Mouse (Mus musculus) CD4-positive, CD25-positive, alpha-beta regulatory T cell, adult 2 months (primary cell): Measurements from ENCODE around the gene Ctnna3.

Experiments
- DNase-seq: peaks from one replicate; pipeline ENCODE4 v3.0.0-alpha.2; 2012; ENCODE audit warnings: low read depth, low spot score

The Ctnna3 gene

DNA sequence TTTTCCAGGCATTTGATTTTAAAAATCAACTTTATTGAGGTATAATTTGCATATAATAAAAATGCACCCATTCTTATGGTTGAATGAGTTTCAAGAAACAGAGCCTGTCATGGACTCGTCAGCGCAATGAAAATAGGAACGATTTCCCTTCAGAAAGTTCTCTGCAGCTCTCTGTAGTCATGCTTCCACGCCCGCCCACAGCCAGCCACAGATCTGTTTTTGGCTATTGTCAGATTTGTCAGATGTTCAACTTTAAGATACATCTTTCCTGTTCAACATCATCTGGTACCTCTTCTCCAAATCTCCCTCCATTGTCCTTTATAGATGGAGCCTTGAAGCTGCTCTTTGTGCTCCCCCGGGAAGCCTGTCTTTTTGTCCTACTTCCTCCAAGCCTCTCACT, 280.3 kb downstream of the Ctnna3 start:
- DNase-seq: no peak

DNA sequence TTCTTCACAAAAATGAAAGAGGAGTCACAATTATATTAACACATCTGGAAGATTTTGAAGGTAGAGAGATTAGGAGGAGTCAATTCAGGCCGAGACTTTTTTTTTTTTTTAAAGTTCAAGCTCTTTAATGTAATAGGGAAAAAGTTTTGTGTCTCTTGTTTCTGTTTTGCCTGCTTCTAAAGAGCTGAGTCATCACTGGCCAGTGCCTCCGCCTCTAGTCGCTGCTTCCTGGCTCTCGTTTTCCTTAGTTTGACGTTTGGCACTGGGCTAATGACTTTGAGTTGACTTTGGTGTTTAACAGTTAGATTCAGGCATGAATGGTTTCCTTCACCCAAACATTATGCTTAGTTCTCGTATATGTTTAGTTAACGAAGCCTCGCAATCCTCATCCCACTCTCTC, 282.6 kb downstream of the Ctnna3 start:
- no peak for DNase-seq

DNA sequence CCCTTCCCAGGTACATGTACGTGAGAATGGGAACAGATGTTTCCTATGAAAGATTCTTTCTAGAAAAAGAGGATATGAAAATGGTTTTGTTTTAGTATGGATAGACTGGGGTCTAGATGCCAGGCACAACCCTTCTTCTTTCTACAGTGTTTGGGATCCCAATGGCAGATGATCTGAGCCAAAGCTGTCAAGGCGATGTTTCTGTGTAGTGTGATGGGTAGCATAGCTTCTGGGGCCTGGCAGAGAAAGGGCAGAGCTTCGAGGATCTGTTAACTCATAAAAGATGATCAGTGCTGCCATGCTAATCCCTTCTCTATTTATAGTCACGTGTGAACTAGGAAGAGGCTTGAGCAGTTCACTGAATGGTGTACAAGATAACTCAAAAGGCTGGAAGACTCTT, 284.3 kb downstream of the Ctnna3 start:
- no peak for DNase-seq

DNA sequence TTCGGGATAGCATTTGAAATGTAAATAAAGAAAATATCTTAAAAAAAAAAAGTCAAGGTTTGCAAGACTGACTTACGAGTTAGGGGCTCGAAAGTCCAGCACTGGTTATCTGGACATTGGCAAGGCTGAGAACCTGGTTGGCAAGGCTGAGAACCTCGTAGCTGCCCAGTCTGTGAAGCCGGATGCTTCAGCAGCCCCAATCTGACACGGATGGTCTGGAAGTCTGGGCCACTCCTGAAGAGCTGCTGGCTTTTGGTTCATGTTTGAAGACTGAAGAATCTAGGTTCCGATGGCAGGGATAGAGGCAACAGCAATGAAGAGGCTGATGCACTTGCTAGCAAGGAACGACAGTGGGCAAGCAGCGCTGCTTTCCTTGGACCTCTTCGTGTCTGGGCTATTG, 339.0 kb downstream of the Ctnna3 start:
- no peak for DNase-seq

DNA sequence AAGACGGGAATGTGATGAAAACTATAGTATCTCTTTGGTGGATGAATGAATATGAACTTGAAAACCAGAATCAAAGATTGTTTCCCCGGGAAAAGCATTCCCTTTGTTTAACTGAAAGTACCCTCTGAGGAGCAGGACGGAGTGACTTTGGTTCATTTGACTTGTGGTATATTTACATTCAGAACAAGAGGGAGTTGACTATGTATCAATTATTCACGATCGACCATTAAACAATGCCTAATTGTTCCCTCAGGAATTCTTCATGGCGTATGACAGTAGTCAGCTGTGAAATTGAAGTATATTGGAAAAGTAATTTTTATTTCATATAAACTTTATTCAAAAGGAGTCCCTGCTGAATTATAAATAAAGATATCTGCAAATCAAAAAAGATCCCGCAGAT, 341.8 kb downstream of the Ctnna3 start:
- DNase-seq: no peak

DNA sequence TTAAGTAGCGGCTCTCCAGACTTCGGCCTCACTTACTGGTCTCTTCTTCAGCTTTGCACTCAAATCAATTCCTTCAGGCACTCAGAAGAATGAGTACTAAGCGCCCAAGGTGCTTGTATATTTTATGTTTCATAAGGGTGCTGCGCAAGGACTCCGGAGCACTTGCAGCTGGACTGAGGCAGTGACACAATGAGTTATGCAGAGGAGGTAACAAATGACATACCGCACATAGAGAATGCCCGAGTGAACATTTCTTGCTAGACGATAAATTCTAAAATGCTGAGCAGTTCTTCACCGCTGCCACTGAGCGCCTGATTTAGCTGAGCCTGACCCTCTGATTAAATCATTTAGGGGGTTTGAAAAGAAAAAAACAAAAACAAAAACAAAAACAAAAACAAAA, 342.2 kb downstream of the Ctnna3 start:
- no peak for DNase-seq

DNA sequence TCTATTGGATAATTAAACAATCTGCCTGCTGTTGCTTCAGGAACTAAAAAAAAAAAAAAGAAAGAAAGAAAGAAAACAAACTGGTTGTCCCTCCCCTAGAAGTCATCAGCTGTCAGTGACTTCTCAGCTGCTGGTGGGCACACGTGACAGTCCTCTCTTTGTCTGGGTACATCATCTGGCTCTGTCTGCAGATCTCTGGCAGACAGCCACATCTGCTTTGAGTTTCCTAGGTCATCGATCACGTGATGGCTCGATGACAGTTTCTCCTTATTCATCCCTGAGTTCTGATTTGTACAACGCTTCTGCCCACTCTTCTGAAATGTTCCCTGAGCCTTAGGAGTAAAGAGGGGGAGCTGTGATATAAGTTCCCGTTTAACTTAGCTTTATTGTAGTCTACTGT, 352.1 kb downstream of the Ctnna3 start:
- no peak for DNase-seq

DNA sequence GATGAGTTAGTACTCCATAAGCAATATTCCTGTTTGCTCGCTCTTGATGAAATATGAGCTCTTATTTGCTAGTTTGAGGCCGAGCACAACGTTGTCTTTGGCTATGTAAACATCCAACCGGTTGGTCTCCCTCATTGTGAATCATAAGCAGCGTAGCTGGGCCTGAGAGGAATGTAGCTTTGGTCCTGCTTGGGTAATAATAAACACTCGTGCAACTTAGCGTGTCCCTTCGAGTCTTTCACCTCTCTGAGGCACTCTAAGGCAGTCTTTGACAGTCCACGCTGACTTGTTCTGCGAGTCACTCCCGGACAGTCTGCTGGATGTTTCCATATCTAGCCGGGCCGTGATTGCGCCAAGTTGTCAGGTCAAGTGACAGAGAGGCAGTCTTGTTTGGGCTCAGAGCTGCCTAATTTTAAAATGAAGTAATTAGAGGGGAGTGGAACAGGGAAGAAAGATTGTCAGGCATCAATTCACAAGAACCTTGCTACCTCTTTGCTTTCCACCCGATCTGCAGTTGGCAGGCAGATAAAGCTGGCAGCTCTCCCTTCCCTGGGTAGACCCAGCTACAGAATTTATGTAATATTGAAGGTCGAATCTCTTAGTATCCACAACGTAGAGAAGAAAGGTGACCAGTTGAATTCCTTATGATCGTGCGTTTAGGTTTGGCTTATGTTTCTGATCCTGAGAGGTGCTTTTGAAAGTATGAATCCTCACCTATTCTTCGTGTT, 355.1 kb downstream of the Ctnna3 start:
- no peak for DNase-seq

DNA sequence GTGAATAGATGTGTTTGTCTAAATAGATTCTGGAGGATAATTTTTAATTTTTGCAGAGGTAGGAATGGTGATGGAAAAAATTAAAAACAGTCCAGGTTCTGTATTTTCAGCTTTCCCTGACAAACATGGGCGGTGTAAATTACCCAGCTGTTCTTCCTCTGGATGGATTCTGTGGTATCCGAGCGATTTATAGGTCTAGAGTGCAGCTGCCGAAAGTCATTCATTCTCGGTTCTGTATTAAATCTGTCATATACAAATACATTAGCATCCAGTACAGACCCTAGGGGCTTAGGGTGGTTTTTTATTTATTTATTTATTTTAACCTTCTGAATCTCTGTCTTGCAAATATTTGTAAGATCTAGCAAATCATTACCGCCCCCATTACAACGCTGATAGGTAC, 356.5 kb downstream of the Ctnna3 start:
- DNase-seq: no peak

DNA sequence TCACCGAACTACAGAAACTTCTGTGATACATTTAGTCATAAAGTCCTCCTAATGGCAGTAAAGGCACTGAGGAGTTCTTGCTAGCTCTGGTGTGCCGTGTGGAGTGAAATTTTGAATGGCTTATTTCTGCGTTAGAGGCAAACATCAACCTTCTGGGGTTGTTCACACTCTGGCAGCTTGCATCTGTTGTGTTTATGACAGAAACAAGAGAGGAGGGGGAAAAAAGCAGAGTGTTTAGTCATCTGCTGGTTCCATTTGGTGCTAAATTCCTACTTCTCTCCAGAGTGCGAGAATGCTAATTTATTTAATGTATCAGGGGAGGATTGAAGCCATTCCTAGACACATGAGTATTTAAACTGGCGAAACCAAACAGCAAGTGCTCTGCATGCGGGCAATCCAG, 374.0 kb downstream of the Ctnna3 start:
- no peak for DNase-seq

DNA sequence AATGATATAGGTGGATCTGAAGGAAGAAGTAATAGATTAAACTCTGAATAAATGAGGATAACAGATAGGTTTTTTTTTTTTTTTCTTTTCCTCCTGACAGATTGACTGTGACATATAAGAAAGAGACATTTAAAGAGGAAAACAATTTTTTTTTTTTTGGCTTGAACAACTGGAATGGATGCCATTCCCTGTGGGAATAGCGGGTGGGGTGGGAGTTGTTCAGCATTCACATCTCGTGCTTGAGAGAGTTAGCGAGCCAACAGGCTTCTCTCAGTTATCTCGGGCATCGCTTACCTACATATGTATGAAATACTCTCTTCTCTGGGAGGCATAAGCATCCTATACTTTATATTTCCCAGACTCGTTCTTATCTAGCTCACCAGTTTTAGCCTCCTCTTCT, 375.7 kb downstream of the Ctnna3 start:
- no peak for DNase-seq

DNA sequence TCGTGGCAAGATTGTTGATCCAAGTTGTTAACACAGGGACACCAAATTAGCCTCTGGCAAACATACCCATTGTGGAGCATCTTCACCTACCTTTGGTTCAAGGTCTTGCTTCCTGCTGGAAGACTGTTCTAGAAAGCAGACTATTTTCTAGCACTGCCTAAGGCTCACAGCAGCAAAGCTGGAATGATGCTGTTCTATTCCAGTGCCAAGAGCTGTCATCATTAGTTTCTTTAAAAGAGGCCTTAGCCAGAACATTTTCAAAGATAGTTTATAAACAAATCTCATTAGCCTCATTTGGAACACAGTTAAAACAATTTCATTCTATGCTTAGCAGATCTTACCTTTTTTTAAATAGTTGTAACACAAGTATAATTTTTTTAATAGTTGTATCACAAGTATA, 376.4 kb downstream of the Ctnna3 start:
- no peak for DNase-seq

DNA sequence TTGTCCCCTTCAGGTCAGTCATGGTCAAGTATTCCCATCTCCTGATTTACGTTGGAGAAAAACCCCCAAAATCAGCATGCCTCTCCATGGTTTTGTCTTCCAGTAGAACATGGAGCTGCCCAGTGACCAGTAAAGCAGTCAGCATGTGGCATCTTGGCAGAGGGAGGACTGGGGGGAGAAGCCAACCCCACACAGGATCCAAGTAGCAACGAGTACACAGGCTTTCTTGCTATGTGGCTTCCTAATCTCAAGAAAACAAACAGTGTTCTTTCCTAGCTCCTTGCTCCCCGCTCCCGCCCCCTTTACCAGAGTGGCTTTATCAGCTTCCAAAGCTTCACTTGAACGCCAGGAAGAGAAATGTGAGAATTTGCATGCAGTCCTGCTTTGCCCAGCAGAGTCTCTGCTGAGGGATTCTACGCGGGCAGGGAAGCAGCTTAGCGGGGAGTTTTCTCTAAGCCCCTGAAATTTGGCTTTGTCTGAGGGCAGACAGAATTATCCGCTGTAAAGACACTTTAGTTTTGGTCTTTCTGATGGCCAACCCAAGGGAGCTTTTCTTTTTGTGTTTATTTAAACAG, 380.2 kb downstream of the Ctnna3 start:
- DNase-seq: no peak

DNA sequence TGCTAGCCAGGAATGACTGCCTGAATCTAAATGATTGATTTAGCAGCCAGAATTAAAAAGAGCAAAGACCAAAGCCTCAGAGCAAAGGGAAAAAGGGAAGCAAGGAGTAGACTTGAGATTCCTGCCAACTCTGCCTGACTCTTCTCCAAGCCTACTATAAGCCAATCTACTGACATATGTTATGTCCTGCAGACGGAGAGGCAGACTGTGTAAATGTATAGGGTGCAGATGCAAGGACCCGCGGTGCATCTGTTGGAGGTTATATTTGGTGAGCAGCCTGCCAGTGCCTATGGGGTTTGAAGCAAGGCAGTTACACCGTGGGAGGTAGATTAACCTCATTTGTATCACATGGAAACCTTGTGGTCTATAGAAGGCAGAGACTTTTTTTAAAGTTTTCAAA, 409.1 kb downstream of the Ctnna3 start:
- no peak for DNase-seq

DNA sequence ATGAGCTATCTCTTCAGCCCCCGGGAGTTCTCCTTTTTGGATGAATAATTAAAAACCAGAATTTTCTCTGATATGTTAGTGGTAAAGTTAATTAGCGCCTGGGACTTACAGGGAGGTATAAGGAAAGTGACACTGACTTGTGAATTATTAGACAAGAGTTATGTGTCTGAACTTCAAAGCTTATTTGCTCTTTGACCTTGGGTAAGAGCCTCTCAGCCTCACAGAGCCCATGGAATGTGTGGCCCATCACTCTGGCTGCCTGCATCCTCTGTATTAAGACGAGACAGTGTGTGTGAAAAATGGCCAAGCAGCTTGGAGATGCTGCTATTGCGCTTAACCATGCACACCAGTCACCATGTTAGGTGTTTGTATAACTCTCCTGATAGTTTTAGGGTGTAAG, 422.0 kb downstream of the Ctnna3 start:
- DNase-seq: no peak

DNA sequence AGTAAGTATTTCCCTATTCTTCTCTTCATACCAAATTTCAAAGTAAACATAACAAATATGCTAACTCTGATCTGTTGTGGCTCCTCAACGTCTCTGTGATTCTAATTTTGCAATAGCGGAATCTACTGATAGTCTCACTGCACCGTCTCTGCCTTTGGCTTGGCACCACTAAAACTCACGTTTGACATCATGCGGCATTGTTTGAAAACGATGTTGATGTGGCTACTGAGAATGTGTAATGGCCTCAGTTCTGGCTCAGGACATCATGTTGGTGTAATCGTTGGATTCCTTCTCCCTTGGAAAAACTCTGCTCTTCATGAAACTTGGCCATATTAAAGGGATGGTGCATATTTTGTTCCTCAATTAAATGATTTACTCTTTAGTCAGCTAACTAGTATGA, 439.2 kb downstream of the Ctnna3 start:
- DNase-seq: no peak

DNA sequence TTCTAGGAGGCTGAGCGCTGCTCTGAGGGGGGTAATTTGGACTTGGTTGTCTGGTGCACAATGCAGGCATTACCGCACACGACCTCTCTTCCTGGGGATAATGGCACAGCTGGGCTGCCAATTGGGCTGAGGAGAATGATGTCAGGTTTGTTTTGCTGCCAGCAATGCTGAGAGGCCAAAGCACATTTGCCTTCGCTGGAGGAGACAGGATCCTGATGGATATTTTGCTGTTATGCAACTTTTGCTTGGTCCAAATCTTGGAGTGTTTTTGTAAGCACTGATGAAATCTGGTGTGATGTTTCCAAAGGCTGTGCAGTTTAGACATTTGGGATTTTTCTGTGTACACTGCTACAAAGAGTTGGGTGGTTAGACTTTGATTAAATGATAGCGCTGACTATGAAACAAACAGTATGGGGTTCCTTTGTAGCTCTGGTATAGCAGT, 450.6 kb downstream of the Ctnna3 start:
- DNase-seq: no peak

DNA sequence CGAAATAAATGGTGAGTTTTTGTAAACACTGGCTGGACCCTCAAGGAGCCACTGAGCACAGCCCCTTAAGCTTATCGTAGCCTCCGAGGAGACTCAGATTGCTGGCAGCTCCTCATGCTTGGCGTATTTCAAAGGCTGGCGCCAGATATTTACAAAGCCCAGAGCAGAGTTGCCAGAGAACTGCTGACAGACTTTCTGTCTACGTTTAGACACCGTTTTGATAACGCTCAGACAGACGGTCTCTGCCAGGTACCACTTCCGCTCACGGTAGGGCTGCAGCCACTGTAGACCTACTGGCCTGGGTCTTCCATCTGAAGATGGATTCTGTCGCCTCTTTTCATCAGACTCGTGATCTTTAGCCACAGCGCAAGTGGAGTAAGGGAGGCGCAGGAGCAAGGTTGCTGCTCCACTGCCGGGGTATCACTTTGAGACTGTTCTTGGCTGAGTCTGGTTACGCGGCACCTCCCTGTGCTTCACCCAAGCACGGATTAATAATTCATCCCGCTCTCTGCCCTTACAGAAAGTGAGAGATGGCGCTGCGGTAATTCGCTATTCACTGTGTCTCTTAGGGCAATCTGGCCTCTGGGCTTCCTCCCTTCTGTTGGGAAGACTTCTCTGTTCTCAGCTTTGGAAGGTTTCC, 456.7 kb downstream of the Ctnna3 start:
- no peak for DNase-seq

DNA sequence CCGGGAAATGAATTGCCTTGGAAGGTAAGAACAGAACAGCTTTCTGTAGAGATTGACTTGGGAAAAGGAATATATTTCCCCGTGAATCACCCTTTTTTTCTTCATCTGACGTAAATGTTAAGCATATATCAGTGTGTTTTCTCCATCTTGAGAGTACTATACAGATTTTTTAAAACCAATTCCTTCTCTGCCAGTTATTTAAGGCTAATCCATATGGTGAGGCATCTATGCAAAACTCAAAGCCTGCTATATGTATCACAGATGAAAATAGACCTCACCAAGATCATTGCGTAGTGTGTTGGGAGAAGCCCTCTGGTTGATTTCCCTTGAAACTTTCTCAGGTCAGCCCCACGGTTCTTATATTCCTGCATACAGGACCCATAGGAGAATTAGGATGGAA, 464.7 kb downstream of the Ctnna3 start:
- DNase-seq: no peak

DNA sequence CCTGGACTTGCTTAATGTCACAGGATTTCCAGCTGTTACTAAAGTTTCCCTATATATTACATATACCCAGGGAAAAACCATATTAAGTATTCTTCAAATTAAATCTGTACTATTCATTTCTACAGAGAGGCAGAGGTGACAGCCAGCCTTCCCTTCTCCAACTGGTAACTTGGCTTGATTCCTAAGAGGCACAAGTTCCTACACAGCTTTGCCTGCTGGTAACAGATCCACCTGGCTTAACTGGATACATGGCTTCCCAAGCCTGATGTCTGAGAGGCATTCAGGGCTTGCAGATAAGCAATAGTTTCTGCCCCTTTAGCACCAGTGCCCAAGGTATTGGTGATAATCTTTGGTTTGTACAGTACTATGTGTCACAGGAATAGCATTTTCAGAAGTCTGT, 470.0 kb downstream of the Ctnna3 start:
- DNase-seq: no peak

DNA sequence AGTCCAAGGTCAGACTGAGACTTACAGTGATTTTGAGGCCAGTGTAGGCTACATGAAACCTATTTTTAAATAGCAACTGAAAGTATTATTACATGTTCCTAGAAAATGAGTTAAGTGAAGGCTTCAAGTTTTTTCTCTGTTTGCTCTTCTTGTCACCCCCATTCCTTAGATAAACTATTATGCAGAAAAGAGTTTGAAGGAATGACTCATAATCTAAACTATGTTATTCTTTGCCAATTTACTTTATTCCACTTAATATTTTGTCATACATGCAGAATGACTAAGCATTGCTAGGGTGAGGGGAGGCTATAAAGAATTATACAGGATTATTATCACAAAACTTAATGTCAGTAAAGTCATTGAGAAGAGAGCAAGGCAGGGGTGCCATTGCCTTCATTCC, 479.0 kb downstream of the Ctnna3 start:
- DNase-seq: no peak

DNA sequence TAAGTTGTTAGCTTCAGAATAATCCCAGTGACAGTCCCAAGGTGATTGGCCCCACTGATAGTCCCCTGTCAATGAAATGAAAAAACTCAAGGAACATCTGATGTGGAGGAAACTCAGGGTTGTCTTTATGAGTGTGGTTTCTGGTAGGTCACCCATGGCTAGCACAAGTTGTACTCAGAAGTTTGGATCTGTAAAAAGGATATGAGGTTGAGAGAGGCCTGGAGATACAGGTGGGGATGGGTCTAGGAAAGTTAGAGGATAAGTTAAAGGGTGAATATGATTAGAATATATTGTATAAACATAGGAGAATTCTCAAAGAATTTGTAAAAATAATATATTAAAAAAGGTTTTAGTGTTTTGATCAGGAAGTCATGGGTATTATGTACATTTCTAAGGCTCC, 497.4 kb downstream of the Ctnna3 start, which contains the start of gene Gm10118:
Gm10118 (minus strand) TSS at position 101 of the 400 bp plus-strand sequence.
- DNase-seq: no peak

DNA sequence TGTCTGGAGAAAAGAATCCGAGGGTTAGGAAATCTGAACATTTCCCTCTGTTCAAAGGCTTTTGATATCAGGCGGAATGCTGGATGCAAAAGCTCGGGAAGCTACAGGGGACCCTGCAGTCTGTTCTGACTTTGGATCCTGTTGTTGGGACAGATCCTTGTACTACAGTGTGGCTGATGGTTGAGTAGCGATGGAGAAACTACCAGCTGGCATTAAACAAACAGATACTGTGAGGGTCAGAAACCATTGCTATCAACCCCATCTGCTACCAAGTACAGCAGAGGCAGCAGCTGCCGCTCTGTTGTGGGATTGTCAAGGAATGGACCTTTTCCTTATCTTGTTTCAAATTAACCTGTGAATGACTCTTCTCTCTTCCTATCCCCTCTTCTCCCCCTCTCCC, 504.0 kb downstream of the Ctnna3 start:
- no peak for DNase-seq
